Mouse (Mus musculus) hindbrain, postnatal 0 days (tissue): ENCODE measurements around the gene Fggy. TPM values are rescaled to one million over a fixed set of nuclear protein-coding genes. Genes with fewer than 3 reads are reported as not detected.

Experiments used
- ATAC-seq: fragments of 200-750 bp; cut with Nextera tagmentation; 2 replicates; pipeline ENCODE4 v1.8.0; 2017; ENCODE audit warnings: mild to moderate bottlenecking, moderate TSS enrichment, moderate library complexity
- DNase-seq: peaks from one replicate; pipeline ENCODE4 v3.0.0-alpha.2; 2015; ENCODE audit warnings: low spot score
- H3K27ac ChIP-seq: fragments of 300-500 bp; sonication (generic); 2 replicates; pipeline ENCODE4 v1.5.1; 2014; ENCODE audit warnings: mild to moderate bottlenecking
- H3K27me3 ChIP-seq: fragments of 300-500 bp; sonication (generic); 2 replicates; pipeline ENCODE4 v1.6.1; 2014; ENCODE audit warnings: low read length, mixed read lengths; ENCODE audit not compliant: insufficient read depth
- H3K36me3 ChIP-seq: fragments of 300-500 bp; sonication (generic); 2 replicates; pipeline ENCODE4 v1.6.1; 2014; ENCODE audit warnings: low read length, mixed read lengths; ENCODE audit not compliant: insufficient read depth
- H3K4me1 ChIP-seq: fragments of 300-500 bp; sonication (generic); 2 replicates; pipeline ENCODE4 v1.6.1; 2014; ENCODE audit warnings: antibody characterized with exemption, low read length, mixed read lengths; ENCODE audit not compliant: insufficient read depth
- H3K4me2 ChIP-seq: fragments of 300-500 bp; sonication (generic); 2 replicates; pipeline ENCODE4 v1.6.1; 2014; ENCODE audit warnings: low read depth, mild to moderate bottlenecking, low read length, moderate library complexity, mixed read lengths
- H3K4me3 ChIP-seq: fragments of 300-500 bp; sonication (generic); 2 replicates; pipeline ENCODE4 v1.5.1; 2014; ENCODE audit warnings: low read length
- H3K9ac ChIP-seq: fragments of 300-500 bp; sonication (generic); replicated peaks from 2 replicates; pipeline ENCODE4 v1.6.1; 2014; ENCODE audit warnings: mild to moderate bottlenecking, low read length, moderate library complexity, mixed read lengths
- H3K9me3 ChIP-seq: fragments of 300-500 bp; sonication (generic); 2 replicates; pipeline ENCODE4 v1.6.1; 2016; ENCODE audit warnings: low read length, mixed read lengths
- CTCF ChIP-seq: IDR thresholded peaks from 2 replicates; pipeline ENCODE4 v1.5.1; 2016; ENCODE audit warnings: antibody characterized with exemption, control low read depth, low read depth
- WGBS: fragments of 180-500 bp; shearing (Covaris S2); extraction: QIAGEN DNeasy Blood & Tissue Kit; methylation state at CpG from one replicate; pipeline ENCODE4 v1.1.7; 2014; 5-methylcytosine and 5-hydroxymethylcytosine counted together
- polyA plus RNA-seq: library from polyadenylated mRNA; unstranded; fragments of >200 nt; fragmentation: Nextera tagmentation; extraction: Ambion mirVana; gene quantifications from 2 replicates; pipeline ENCODE4 v1.2.1, GENCODE M21; 2015
- total RNA-seq: library from RNA; depleted of rRNA; stranded (reverse); fragments of >200 nt; gene quantifications from 2 replicates; pipeline ENCODE4 v1.2.3, GENCODE M21; 2014

The Fggy gene
- total and polyA plus RNA-seq, 2 experiments from 2014 or later: 7.0 to 7.1 TPM

DNA sequence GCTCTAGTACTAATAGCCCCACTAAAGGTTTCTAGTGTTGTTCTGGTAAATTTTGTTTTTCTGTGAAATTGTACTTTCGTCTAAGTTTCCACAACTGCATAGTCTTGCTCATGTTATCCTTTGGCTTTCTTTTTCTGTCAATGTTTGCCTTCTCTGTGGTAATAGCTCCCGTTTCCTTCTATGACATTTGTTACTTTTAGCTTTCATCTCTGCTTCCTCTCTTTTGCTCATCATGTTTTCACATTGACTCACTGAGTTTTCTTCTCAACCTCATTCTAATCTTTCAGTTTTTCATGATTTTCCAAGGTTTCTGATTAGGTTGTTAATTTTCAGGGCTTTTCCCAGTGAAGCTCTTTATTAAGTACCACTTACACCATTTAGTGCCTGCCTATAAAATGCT, 129.5 kb downstream of the Fggy start:
- TF ChIP-seq CTCF: no peak
- Histone ChIP-seq H3K4me1 (no peaks in the 10 kb centered on the region; the same call in 1 of the 2 replicates), H3K36me3 (no peaks in the 10 kb centered on the region), H3K9me3 (no peaks in the 10 kb centered on the region), H3K27ac (no peak overlapping the region), H3K4me3 (no peak overlapping the region), H3K9ac (no peak overlapping the region), H3K27me3 (no peaks in the 10 kb centered on the region), H3K4me2 (no peak overlapping the region)
- ATAC-seq (no peak), DNase-seq (no peak)
- WGBS: 89% methylated on average over 2 of the region's 2 CpGs

DNA sequence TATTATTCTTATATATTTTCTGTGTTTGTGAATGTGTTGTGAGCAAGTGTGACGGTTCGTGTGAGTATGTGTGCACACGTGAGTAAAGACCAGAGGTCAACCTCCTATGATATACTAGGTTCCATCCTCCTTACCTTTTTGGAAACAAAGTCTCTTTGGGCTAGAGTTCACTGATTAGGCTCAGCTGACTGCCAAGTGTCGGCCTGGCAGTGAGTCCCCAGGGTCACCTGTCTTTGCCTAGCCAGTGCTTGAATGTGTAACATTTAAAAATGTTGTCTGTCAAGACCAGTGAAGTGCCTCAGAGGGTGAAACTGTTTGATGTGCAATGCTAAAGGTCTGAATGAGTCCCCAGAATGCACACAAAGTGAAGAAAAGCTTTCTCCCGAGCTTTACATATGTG, 130.0 kb downstream of the Fggy start:
- WGBS: 88% methylated on average over 5 of the region's 5 CpGs
- ATAC-seq: no peak
- no peak overlapping the region for H3K27ac ChIP-seq
- H3K27me3 ChIP-seq: no peaks in the 10 kb centered on the region
- no peak overlapping the region for H3K4me2 ChIP-seq
- no peaks in the 10 kb centered on the region for H3K36me3 ChIP-seq
- no peaks in the 10 kb centered on the region; the same call in 1 of the 2 replicates for H3K4me1 ChIP-seq
- DNase-seq: no peak
- H3K9me3 ChIP-seq: no peaks in the 10 kb centered on the region
- H3K9ac ChIP-seq: no peak overlapping the region
- H3K4me3 ChIP-seq: no peak overlapping the region
- no peak for TF ChIP-seq CTCF

DNA sequence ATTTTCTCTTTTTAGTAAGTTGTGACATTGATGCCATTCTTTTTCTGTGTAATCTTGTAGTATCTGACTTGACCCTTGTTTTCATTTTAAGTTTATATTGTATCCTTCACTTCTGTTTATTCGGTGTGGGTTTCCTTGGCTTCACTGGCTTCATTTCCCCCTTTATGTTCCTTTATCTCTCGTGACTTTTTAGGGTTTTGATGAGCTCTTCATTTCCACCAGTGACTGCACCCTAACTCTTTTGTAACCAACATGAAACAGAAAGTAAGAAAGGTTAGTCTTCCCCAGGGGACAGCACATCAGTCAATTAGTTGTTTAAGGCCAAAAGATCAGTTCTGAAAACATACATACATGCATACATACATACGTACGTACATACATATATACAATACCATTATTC, 130.9 kb downstream of the Fggy start:
- Histone ChIP-seq H3K9ac (no peak overlapping the region), H3K4me2 (no peak overlapping the region), H3K4me3 (no peak overlapping the region), H3K9me3 (no peaks in the 10 kb centered on the region), H3K27ac (no peak overlapping the region), H3K4me1 (no peaks in the 10 kb centered on the region; the same call in 1 of the 2 replicates), H3K36me3 (no peaks in the 10 kb centered on the region), H3K27me3 (no peaks in the 10 kb centered on the region)
- 91% methylated on average over 4 of the region's 4 CpGs for WGBS
- ATAC-seq (no peak), DNase-seq (no peak)
- TF ChIP-seq CTCF: no peak

DNA sequence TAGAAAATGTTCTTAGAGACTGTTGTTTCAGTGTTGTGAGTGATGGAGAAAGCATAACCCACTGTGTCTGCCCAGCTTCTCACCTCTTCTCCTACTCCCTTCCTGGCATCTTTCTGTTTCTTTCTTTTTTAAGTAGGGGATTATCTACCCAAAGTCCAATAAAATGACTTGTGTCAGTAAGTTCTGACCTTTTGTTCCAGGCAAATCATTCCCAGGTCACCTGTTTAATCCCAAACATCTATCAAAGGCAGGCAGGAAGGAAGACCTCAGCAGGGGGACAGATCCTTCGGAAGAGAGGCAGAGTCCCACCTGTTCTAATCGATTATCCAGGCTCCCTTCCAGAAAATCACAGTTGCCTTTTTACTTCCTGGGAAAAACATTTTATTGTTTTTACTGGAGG, 143.1 kb downstream of the Fggy start:
- no peak for TF ChIP-seq CTCF
- H3K9ac ChIP-seq: no peak overlapping the region
- H3K27ac ChIP-seq: no peak overlapping the region
- no peak overlapping the region for H3K4me2 ChIP-seq
- 49% methylated on average over 2 of the region's 2 CpGs for WGBS
- no peak for DNase-seq
- ATAC-seq: no peak
- H3K36me3 ChIP-seq: no peaks in the 10 kb centered on the region
- H3K4me3 ChIP-seq: no peak overlapping the region
- H3K27me3 ChIP-seq: no peaks in the 10 kb centered on the region
- H3K4me1 ChIP-seq: no peaks in the 10 kb centered on the region
- H3K9me3 ChIP-seq: no peaks in the 10 kb centered on the region

DNA sequence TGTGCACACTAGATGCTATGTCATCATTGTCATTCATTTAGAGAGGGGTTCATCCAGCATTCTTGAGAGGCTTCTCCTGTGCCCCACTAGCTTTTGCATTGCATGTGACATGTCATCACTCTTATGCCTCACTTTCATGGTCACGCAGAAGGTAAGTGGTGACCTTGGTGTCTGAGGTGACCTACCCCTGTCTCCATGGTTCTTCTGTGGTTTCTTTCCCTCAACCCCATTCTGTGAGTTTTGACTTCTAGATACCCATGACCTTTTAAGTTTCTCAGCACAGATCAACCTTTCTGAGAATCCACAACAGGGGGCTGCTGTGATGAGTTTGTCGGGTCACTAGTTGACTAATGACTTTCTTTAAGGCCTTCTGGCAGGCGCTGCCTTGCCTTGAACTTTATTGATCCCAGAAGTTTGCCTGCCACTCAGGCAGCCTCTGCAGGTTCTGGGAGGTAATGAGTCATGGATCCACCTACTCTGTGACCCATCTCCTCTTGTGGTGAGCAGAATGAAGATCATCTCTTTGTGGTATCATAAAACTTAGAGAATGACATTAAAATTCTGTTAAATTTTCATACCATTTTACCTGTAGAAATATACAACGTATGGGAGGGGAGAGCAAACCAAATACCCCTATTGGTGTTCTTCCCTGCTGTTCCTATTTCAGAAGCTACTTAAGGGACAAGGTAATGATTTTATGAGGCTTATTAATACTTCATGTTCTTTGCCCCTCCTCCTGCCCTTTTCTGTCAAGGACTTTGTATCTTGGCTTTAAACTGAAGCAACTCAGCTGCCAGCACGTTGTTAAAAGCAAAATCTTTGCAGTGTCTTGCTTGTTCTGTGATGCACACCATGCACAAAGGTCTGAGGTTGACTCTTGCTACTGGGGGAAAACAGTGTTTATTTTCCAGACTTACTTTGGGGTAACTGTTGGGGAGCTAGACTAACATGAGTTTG, 150.9 kb downstream of the Fggy start:
- H3K27ac ChIP-seq: no peak overlapping the region
- H3K9ac ChIP-seq: no peak overlapping the region
- H3K9me3 ChIP-seq: no peaks in the 10 kb centered on the region
- H3K36me3 ChIP-seq: no peaks in the 10 kb centered on the region
- DNase-seq (no peak), ATAC-seq (no peak)
- 81% methylated on average over 5 of the region's 5 CpGs for WGBS
- H3K4me3 ChIP-seq: no peak overlapping the region
- no peaks in the 10 kb centered on the region for H3K4me1 ChIP-seq
- TF ChIP-seq CTCF: no peak
- H3K4me2 ChIP-seq: no peak overlapping the region
- H3K27me3 ChIP-seq: no peaks in the 10 kb centered on the region

DNA sequence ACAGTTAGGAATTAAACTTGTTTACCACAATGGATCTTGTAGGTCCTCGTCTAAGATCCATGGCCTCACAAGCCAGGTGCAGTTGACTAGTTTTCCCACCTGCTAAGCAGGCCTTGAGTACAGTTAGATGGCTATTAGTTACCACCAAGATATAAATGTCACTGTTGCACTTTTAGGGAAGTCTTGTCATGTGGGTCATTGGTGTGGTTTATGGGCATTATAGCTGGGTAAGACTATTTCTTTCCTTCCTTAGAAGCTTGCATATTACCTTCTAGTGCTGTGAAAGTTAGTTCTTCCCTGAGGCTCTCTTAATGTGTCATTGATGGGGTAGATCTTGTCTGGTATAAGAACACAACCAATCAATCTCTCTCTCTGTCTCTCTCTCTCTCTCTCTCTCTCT, 152.4 kb downstream of the Fggy start:
- TF ChIP-seq CTCF: no peak
- ATAC-seq (no peak), DNase-seq (no peak)
- H3K4me2 ChIP-seq: no peak overlapping the region
- no peaks in the 10 kb centered on the region for H3K4me1 ChIP-seq
- H3K9me3 ChIP-seq: no peaks in the 10 kb centered on the region
- no peaks in the 10 kb centered on the region for H3K36me3 ChIP-seq
- H3K9ac ChIP-seq: no peak overlapping the region
- H3K27me3 ChIP-seq: no peaks in the 10 kb centered on the region
- 76% methylated on average over 1 of the region's 1 CpGs for WGBS
- H3K4me3 ChIP-seq: no peak overlapping the region
- H3K27ac ChIP-seq: no peak overlapping the region

DNA sequence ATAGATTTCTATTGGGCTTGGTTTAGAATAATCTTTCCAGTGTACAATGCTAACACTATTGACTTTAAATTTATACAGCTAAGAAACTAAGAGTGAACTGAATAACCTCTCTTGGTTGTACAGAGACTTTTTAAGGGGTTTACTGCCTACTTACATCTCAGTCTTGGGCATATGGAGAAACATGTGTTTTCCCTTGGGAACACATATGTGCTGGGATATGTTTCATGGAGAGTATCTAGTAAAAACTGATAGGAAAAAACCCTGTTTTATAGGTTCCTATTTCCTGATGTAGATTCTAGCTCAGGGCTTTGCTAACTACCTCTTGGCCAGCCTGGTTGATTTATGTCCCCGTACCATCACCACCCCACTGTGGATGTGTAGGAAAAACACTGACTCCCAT, 155.5 kb downstream of the Fggy start:
- Histone ChIP-seq H3K9me3 (no peaks in the 10 kb centered on the region), H3K27me3 (no peaks in the 10 kb centered on the region), H3K4me3 (no peak overlapping the region), H3K4me1 (no peaks in the 10 kb centered on the region), H3K27ac (no peak overlapping the region), H3K4me2 (no peak overlapping the region), H3K36me3 (no peaks in the 10 kb centered on the region), H3K9ac (no peak overlapping the region)
- ATAC-seq (no peak), DNase-seq (no peak)
- TF ChIP-seq CTCF: no peak
- 94% methylated on average over 1 of the region's 1 CpGs for WGBS
